16 mouse cellular contexts compared by ENCODE assay signal in genomic region chr6:100052955-100053795, GRCm38 (mm10).
DNase-seq lines count a peak whose midpoint lies in the region; ATAC-seq and TF ChIP-seq lines count a peak whose summit lies in the region.
"Had no signal": no experiment of that assay in that cellular context is flagged by ENCODE, and none has a peak within 500 bp of the region (broad histone marks: within the 10 kb centered on the region; RNA-seq: fewer than 3 reads in every experiment).

No protein-coding gene starts in this region.

- no peak overlapping the region for H3K27ac ChIP-seq in liver, postnatal 0 days (ENCODE audit: low read depth)
- H3K27ac ChIP-seq in liver, embryonic 12.5 days, result no peak overlapping the region
- no peak overlapping the region for H3K27ac ChIP-seq in heart, embryonic 12.5 days (ENCODE audit: poor library complexity, severe bottlenecking)
- H3K27ac ChIP-seq in kidney, embryonic 15.5 days, result no peak overlapping the region
- H3K27ac ChIP-seq in forebrain, embryonic 10.5 days, result no peak overlapping the region
- H3K27ac ChIP-seq in forebrain, embryonic 14.5 days (ENCODE audit: low read depth, low read length), result no peak overlapping the region
- H3K27ac ChIP-seq: embryonic facial prominence, embryonic 12.5 days; heart, embryonic 15.5 days; midbrain, embryonic 12.5 days; neural tube, embryonic 13.5 days had no signal

- no peak overlapping the region for H3K9ac ChIP-seq in liver, postnatal 0 days (replicated peaks)
- H3K9ac ChIP-seq in liver, embryonic 12.5 days, result no peak overlapping the region
- no peak overlapping the region for H3K9ac ChIP-seq in heart, embryonic 12.5 days
- H3K9ac ChIP-seq in kidney, embryonic 15.5 days, result no peak overlapping the region
- H3K9ac ChIP-seq in forebrain, embryonic 14.5 days (ENCODE audit: low read length), result no peak overlapping the region
- H3K9ac ChIP-seq: embryonic facial prominence, embryonic 12.5 days; heart, embryonic 15.5 days; midbrain, embryonic 12.5 days; neural tube, embryonic 13.5 days had no signal

- peak; percentile 69 for ATAC-seq in liver, postnatal 0 days
- no peak for ATAC-seq in liver, embryonic 12.5 days
- ATAC-seq in heart, embryonic 12.5 days (ENCODE audit: insufficient number of reproducible peaks, low FRiP score), result no peak
- peak; percentile 63 for ATAC-seq in kidney, embryonic 15.5 days (replicated peaks; ENCODE audit: low FRiP score)
- ATAC-seq in cerebellum, adult (ENCODE audit: insufficient number of reproducible peaks, low FRiP score, low TSS enrichment), result no peak
- ATAC-seq in forebrain, embryonic 14.5 days, result no peak
- ATAC-seq: forebrain, embryonic 16.5 days had no signal

- no peak for TF ChIP-seq EP300 in liver, postnatal 0 days (IDR thresholded peaks at IDR 0.05; ENCODE audit: low read depth)

- H3K27me3 ChIP-seq in liver, postnatal 0 days (ENCODE audit: insufficient read depth, low read length), result no peaks in the 10 kb centered on the region
- H3K27me3 ChIP-seq in liver, embryonic 12.5 days (replicated peaks), result peaks cover 9% of the 10 kb centered on the region
- H3K27me3 ChIP-seq in heart, embryonic 12.5 days (replicated peaks), result peaks cover 94% of the 10 kb centered on the region
- peaks cover 20% of the 10 kb centered on the region for H3K27me3 ChIP-seq in kidney, embryonic 15.5 days
- peaks cover 100% of the 10 kb centered on the region for H3K27me3 ChIP-seq in forebrain, embryonic 10.5 days (ENCODE audit: poor library complexity, severe bottlenecking)
- H3K27me3 ChIP-seq in forebrain, embryonic 14.5 days (replicated peaks; ENCODE audit: control insufficient read depth, insufficient read depth, low read length), result no peaks in the 10 kb centered on the region

- no peak overlapping the region for H3K4me2 ChIP-seq in liver, postnatal 0 days (ENCODE audit: low read depth, low read length)
- H3K4me2 ChIP-seq in liver, embryonic 12.5 days, result no peak overlapping the region
- H3K4me2 ChIP-seq in heart, embryonic 12.5 days, result 0 out of 2 replicates have a peak overlapping the region, but pooled peaks have one; percentile 5
- H3K4me2 ChIP-seq in kidney, embryonic 15.5 days, result no peak overlapping the region
- H3K4me2 ChIP-seq in forebrain, embryonic 14.5 days (ENCODE audit: low read length), result no peak overlapping the region
- H3K4me2 ChIP-seq: embryonic facial prominence, embryonic 12.5 days; heart, embryonic 15.5 days; midbrain, embryonic 12.5 days; neural tube, embryonic 13.5 days had no signal

- DNase-seq in liver, postnatal 0 days, result no peak
- DNase-seq in retina, postnatal 1 day, result peak; percentile 62
- DNase-seq in forebrain, embryonic 10.5 days (ENCODE audit: extremely low spot score, low spot score), result no peak
- DNase-seq in forebrain, embryonic 14.5 days (ENCODE audit: low spot score), result no peak
- DNase-seq: layer of hippocampus, adult 9-11 months; lung, adult 18-20 months; right cerebral cortex, postnatal 25 days had no signal

- H3K9me3 ChIP-seq in liver, postnatal 0 days (ENCODE audit: low read length), result no peaks in the 10 kb centered on the region
- no peaks in the 10 kb centered on the region for H3K9me3 ChIP-seq in liver, embryonic 12.5 days (replicated peaks)
- H3K9me3 ChIP-seq in heart, embryonic 12.5 days (replicated peaks), result no peaks in the 10 kb centered on the region
- no peaks in the 10 kb centered on the region for H3K9me3 ChIP-seq in kidney, embryonic 15.5 days (replicated peaks)
- H3K9me3 ChIP-seq in forebrain, embryonic 10.5 days, result no peaks in the 10 kb centered on the region
- no peaks in the 10 kb centered on the region for H3K9me3 ChIP-seq in forebrain, embryonic 14.5 days (replicated peaks; ENCODE audit: control insufficient read depth, low read length)
- H3K9me3 ChIP-seq: embryonic facial prominence, embryonic 12.5 days; heart, embryonic 15.5 days; midbrain, embryonic 12.5 days; neural tube, embryonic 13.5 days had no signal

- H3K4me3 ChIP-seq in liver, postnatal 0 days (ENCODE audit: low read depth, low read length), result no peak overlapping the region
- no peak overlapping the region for H3K4me3 ChIP-seq in liver, embryonic 12.5 days
- H3K4me3 ChIP-seq in heart, embryonic 12.5 days, result no peak overlapping the region
- no peak overlapping the region for H3K4me3 ChIP-seq in kidney, embryonic 15.5 days (replicated peaks)
- H3K4me3 ChIP-seq in forebrain, embryonic 10.5 days, result no peak overlapping the region
- H3K4me3 ChIP-seq in forebrain, embryonic 14.5 days (ENCODE audit: low read depth, low read length), result no peak overlapping the region
- H3K4me3 ChIP-seq: embryonic facial prominence, embryonic 12.5 days; heart, embryonic 15.5 days; midbrain, embryonic 12.5 days; neural tube, embryonic 13.5 days had no signal

- no peak for TF ChIP-seq CTCF in liver, postnatal 0 days (IDR thresholded peaks at IDR 0.05; ENCODE audit: low read depth)

- 71% methylated on average over 8 of the region's 8 CpGs for WGBS in liver, postnatal 0 days (ENCODE audit: insufficient replicate concordance)
- WGBS in liver, embryonic 12.5 days (ENCODE audit: insufficient replicate concordance), result 61% methylated on average over 8 of the region's 8 CpGs
- WGBS in heart, embryonic 12.5 days, result 47% methylated on average over 8 of the region's 8 CpGs
- 48% methylated on average over 8 of the region's 8 CpGs for WGBS in kidney, embryonic 15.5 days
- 75% methylated on average over 8 of the region's 8 CpGs for WGBS in forebrain, embryonic 10.5 days
- WGBS in forebrain, embryonic 14.5 days, result 59% methylated on average over 8 of the region's 8 CpGs

- H3K36me3 ChIP-seq in liver, postnatal 0 days (replicated peaks; ENCODE audit: insufficient read depth, low read length), result no peaks in the 10 kb centered on the region
- no peaks in the 10 kb centered on the region for H3K36me3 ChIP-seq in liver, embryonic 12.5 days
- H3K36me3 ChIP-seq in heart, embryonic 12.5 days, result no peaks in the 10 kb centered on the region
- no peaks in the 10 kb centered on the region for H3K36me3 ChIP-seq in kidney, embryonic 15.5 days
- no peaks in the 10 kb centered on the region for H3K36me3 ChIP-seq in forebrain, embryonic 10.5 days (replicated peaks)
- no peaks in the 10 kb centered on the region for H3K36me3 ChIP-seq in forebrain, embryonic 14.5 days (ENCODE audit: control insufficient read depth, insufficient read depth, low read length)
- H3K36me3 ChIP-seq: embryonic facial prominence, embryonic 12.5 days; heart, embryonic 15.5 days; midbrain, embryonic 12.5 days; neural tube, embryonic 13.5 days had no signal

- H3K4me1 ChIP-seq in liver, postnatal 0 days (ENCODE audit: insufficient read depth), result 0 out of 2 replicates have a peak, but pooled peaks cover 5% of the 10 kb centered on the region
- H3K4me1 ChIP-seq in liver, embryonic 12.5 days, result no peaks in the 10 kb centered on the region
- peaks cover 22% of the 10 kb centered on the region for H3K4me1 ChIP-seq in heart, embryonic 12.5 days (replicated peaks)
- peaks cover 10% of the 10 kb centered on the region for H3K4me1 ChIP-seq in kidney, embryonic 15.5 days
- peaks cover 15% of the 10 kb centered on the region for H3K4me1 ChIP-seq in forebrain, embryonic 10.5 days
- H3K4me1 ChIP-seq in forebrain, embryonic 14.5 days (ENCODE audit: control insufficient read depth, insufficient read depth, low read length), result no peaks in the 10 kb centered on the region

Comparison
In these comparisons a context has a peak if more than half of its experiments do, and no peak if none do; other contexts are left out.
1. ATAC-seq: peak in liver, postnatal 0 days (single experiment) and kidney, embryonic 15.5 days (single experiment); none in liver, embryonic 12.5 days (single experiment), heart, embryonic 12.5 days (single experiment), cerebellum, adult (single experiment) and forebrain, embryonic 14.5 days (single experiment).